Mouse (Mus musculus): ENCODE data around the gene Gm20388. TPM values are rescaled to one million over a fixed set of nuclear protein-coding genes. Genes with fewer than 3 reads are reported as not detected.

The Gm20388 gene
- total RNA-seq, 2 experiments from 2014 or later = 2.2 to 7.6 TPM

DNA sequence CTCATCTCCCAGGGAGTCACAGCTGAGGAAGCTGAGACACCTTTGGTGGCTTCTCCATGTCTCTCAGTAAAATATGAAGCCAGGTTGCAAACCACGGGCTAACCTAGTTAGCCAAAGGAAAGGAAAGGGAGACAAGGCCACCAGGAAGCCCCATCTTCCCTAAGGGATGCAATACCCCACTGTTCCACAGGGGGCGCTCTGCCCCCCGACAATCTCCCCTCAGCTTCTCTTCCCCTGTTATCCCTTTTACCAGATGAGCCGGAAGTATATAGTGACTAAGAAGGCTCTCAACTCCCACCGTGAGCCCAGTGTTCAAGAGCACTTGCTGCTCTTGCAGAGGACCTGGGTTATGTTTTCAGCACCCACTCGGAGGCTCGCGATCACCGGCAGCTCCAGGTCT is 1463.6 kb downstream of the Gm20388 start:
- TF ChIP-seq CTCF (conservative IDR thresholded peaks at IDR 0.05) = peak; percentile 74
- no peak for DNase-seq (ENCODE audit: low spot score in 2 of 2)
- H3K4me3 ChIP-seq = no peak overlapping the region
- H3K27ac ChIP-seq = no peak overlapping the region

DNA sequence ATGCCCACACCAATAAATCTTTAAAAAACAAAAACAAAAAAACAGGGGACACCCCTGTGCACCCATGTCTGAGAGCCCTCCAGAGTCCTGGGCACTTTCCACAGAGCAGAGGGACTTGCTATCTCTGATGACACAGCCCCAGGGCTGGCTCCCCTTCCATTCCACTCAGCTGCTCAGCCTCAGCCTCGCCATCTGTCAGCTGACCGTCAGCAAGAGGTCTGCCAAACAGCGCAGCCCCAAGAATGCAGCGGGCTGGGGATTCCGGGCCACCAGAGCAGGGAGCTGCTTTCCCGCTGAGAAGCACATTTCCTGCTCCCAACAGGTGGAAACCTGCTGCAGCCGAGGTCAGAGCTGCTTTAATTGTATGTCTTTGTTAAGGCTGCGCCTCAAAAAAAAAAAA is 1464.1 kb downstream of the Gm20388 start:
- no peak for DNase-seq (ENCODE audit: low spot score in 2 of 2)
- no peak overlapping the region for H3K27ac ChIP-seq
- no peak for TF ChIP-seq CTCF (conservative IDR thresholded peaks at IDR 0.05)
- no peak overlapping the region for H3K4me3 ChIP-seq

DNA sequence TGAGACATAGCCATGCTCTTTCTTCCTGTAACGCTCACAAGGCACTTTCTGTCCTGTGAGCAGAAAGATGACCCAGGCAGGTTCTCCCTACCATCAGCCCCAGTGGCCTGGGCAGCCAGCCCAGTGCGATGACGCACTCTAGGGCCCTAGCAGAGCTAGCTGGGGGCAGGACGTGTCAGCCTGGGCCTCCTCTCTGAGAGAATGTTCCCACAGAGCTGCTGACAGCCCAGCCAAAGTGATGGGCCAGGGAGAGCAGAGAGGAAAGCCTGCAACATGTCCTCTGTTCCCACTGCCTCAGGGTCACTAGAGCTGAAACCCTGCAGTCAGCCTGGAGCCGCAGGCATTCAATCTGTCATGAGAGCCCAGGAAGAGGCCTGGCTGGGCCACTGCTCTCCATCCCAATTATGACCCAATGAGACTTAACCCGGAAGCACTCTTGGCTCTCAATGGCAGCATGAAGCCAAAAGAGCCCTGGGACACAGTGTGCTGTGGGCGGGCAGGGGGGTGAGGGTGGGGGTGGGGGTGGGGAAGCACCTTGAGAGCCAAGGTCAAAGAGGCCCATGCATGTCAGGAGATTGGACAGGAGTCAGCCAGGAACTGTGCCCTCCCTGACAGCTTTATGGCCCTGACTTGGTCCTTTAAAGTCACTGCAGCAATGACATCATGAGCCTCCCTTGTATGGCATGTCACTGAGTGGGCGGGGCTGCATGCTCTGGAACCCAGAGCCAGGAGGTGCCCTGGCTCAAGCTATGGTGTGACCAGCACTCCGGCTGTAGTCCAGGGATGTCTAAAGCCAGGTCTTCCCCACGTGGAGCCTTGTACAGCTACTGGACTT is 1465.7 kb downstream of the Gm20388 start:
- no peak for TF ChIP-seq CTCF (conservative IDR thresholded peaks at IDR 0.05)
- Histone ChIP-seq H3K27ac (peak overlapping the region; percentile 14; the same call in 1 of the 2 replicates), H3K4me3 (no peak overlapping the region)
- DNase-seq (ENCODE audit: low spot score in 2 of 2) = peak in 1 of 2 experiments; percentile 29

DNA sequence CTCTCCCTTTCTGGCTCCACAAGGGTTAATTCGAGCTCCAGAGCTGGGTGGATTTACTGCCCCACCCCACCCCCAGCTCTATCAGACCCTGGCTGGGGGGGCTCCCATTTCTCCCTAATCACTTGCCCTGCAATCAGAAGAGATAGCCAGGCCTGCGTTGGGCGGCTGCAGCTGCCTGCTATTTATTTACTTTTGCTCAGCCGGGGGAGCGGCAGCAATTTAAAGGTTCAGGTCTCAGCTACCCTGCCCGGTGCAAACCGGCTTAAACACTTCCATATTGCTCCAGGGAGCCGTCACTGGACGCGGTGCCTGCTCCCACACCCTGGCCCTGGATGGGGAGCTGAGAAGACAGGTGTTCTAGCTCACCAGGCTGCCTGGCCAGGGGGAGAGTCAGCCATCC is 1467.0 kb downstream of the Gm20388 start:
- H3K4me3 ChIP-seq = no peak overlapping the region

DNA sequence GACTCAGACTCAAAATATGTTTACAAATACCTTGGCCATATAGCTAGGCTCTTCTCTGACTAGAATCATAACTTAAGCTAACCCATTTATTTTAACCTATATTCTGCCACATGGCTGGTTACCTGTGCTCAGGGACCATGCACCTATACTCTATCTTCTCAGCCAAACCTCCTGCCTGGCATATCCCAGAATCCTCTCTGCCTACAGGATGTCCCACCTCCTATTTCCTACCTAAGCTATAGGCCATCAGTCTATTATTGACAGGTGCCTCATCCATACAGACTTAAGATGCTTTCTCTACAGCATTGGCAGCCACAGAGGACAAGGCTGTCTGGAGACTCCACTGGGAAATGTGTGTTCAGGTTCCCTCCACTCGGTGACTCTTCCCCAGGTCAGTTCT is 1468.7 kb downstream of the Gm20388 start:
- no peak for DNase-seq (ENCODE audit: low spot score in 2 of 2)
- no peak overlapping the region for H3K4me3 ChIP-seq
- no peak for TF ChIP-seq CTCF (conservative IDR thresholded peaks at IDR 0.05)
- no peak overlapping the region for H3K27ac ChIP-seq

More for the DNA sequence above, 1467.0 kb downstream of the Gm20388 start:
- no peak overlapping the region for H3K27ac ChIP-seq
- TF ChIP-seq CTCF (conservative IDR thresholded peaks at IDR 0.05) = no peak
- no peak for DNase-seq (ENCODE audit: low spot score in 2 of 2)

DNA sequence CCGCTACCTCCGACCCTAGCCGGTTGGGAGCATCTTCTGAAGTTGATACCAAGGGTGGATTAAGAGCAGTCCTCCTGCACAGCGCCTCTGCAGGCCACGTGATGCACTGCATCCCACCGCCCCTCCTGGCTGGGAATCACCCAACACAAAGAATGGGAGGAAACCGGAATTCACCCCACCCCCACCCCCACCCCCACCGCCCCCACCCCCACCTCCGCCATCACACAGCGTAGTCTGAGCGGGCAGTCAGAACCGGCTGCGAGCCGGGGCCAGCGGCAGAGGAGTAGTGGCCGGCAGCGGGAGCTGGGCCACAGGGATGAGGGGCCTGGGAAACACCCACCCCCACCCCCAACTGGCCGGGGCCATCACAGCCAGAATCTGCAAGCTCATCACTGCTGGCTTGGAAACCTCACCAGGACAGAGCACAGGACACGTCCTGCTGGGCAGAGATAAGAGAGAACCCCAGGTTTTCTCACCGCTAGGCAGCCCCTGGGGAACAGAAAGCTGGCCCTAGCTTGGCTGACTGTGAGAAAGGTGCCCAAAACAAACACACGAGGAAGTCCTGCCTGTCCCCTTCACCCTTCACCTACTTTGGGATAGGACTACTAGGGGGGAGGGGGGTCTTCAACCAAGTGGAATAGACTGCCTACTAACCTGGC is 1472.1 kb downstream of the Gm20388 start:
- Histone ChIP-seq H3K4me3 (no peak overlapping the region), H3K27ac (no peak overlapping the region)
- peak; percentile 79 for TF ChIP-seq CTCF (conservative IDR thresholded peaks at IDR 0.05)
- peak in 1 of 2 experiments; percentile 67 for DNase-seq (ENCODE audit: low spot score in 2 of 2)

DNA sequence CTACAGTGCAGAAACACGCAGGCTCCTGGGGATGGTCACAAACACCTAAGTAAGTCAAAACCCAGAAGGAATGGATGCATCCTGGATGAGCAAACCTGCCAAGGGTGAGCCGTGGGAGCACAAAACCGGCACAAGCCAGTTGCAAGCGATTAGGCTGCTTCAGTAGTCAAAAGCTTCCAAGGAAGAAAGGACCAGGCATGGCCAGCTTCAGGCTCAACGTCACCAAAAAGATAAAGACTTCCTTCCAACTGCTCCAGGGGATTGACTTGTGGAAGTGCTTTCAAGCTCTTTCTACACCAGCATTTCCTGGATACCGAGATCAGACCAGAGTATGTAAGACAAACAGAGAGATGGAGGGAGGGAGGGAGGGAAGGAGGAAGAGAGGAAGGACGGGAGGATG is 1474.9 kb downstream of the Gm20388 start:
- Histone ChIP-seq H3K27ac (no peak overlapping the region), H3K4me3 (no peak overlapping the region)
- no peak for DNase-seq (ENCODE audit: low spot score in 2 of 2)
- no peak for TF ChIP-seq CTCF (conservative IDR thresholded peaks at IDR 0.05)

DNA sequence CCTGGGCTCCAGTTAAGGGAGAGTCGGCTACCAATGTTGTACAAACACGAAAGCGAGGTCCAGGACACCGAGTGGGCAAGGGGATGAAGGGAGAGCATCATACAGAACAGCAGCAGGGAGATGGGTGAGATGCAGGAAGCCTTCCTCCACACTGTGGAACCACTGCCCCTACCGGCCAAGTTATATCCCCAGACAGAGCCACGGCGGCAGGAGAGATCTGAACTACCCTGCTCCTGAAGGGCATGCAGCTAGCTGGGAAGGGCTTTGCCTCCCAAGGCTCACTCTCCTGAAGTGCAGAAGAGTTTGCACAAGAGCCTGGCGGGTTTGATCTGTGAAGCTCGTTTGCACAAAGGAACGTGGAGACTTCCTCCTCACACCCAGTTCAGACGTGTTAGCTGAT is 1480.0 kb downstream of the Gm20388 start:
- no peak overlapping the region for H3K4me3 ChIP-seq
- DNase-seq (ENCODE audit: low spot score in 2 of 2) = no peak
- TF ChIP-seq CTCF (conservative IDR thresholded peaks at IDR 0.05) = peak; percentile 73
- H3K27ac ChIP-seq = no peak overlapping the region

DNA sequence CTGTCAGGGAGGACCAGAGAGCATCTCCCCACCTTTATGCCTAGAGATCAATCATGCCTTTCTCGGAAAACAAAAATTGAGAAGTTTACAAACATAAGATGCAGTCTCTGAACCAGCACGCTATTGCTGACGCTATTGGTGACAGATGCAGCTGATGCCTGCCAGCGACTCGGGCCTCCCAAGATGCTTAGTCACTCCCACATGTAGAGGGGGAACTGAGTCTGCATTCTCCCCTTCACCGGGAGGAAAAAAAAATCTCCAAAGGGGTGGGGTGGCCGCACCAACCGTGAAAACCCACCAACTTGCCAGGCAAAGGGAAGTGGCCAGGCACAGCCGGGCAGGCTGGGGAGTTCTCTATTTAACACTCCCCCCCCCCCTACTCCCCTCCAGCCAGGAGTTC is 1480.6 kb downstream of the Gm20388 start:
- no peak for TF ChIP-seq CTCF (conservative IDR thresholded peaks at IDR 0.05)
- H3K4me3 ChIP-seq = no peak overlapping the region
- no peak for DNase-seq (ENCODE audit: low spot score in 2 of 2)
- H3K27ac ChIP-seq = no peak overlapping the region

DNA sequence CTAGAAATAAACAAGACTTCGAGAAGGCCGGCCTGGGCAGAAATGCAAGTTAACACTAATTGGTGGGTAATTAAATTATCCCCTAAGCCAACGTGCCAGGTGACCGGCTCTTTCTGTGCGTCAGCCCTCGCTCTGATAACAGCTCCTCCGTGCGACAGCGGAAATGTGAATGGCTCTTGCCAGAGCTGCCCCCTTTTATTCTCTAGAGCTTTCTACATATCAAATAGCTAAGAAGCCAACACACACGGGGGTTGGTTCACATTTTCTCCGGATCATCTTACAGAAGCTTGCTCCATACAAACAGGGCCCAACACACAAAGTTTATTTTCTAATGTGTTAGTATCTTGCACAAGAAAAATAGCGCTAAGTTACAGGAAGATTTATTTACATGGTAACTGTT is 1481.1 kb downstream of the Gm20388 start:
- Histone ChIP-seq H3K27ac (no peak overlapping the region), H3K4me3 (no peak overlapping the region)
- no peak for TF ChIP-seq CTCF (conservative IDR thresholded peaks at IDR 0.05)
- DNase-seq (ENCODE audit: low spot score in 2 of 2) = no peak

DNA sequence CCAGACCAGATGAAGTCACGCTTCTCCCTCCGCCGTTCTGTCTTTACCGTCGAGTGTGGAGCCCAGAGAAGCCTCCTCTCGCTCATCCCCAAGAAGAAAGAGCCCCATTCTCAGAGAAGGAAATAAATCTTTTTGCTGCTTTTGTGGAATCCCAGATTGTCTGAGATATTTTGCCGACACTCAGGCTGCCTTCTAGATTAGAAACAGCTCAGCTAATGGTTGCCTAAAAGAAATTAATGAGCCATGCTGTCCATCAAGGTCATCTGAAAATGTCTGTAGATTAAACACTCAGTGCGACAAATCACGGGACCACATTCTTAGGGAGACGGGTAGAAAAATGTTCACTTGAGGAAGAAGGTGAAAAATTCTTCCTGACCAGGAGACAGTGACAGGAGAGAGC is 1481.8 kb downstream of the Gm20388 start:
- H3K4me3 ChIP-seq = no peak overlapping the region
- H3K27ac ChIP-seq = no peak overlapping the region
- DNase-seq (ENCODE audit: low spot score in 2 of 2) = no peak
- TF ChIP-seq CTCF (conservative IDR thresholded peaks at IDR 0.05) = no peak

DNA sequence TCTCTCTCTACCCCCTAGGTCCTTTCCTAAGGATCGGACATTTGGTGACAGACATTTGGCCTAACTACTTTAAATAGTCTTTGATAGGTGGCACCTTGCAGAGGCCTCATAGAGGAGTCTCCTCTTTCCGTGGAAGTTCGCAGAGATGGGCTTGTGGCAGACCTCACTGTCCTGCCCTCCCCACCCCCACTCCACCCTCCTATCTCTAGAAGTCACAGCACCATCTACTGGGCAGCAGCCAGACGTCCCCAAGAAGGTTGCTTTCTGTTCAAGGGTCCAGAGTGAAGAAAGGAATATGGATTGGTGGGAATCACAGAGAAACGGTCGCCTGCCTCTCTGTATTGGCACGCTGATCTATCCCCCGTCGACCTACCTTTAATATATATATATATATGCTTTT is 1482.5 kb downstream of the Gm20388 start:
- H3K4me3 ChIP-seq = no peak overlapping the region
- H3K27ac ChIP-seq = no peak overlapping the region
- peak; percentile 75 for TF ChIP-seq CTCF (conservative IDR thresholded peaks at IDR 0.05)
- DNase-seq (ENCODE audit: low spot score in 2 of 2) = peak in 1 of 2 experiments; percentile 29

DNA sequence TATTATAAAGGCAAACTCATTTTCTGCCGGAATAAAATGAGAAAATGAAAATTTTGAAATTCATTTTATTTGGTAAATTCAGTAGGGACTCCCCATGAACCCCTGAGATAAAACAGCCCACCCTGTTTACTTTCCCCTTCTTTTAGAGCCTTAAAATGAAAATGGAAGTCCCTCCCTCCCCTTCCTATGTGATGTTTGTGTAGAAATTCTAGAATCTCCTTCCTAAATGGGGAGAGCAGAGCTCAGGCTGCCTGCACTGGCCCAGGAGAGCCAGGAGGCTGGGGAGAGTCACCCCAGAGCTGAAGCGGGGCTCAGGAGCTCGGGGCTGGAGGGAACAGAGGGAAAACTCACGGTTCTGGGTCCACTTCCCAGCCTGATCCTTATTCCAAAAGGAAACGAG is 1484.0 kb downstream of the Gm20388 start:
- DNase-seq (ENCODE audit: low spot score in 2 of 2) = no peak
- TF ChIP-seq CTCF (conservative IDR thresholded peaks at IDR 0.05) = no peak
- H3K4me3 ChIP-seq = no peak overlapping the region
- no peak overlapping the region for H3K27ac ChIP-seq

DNA sequence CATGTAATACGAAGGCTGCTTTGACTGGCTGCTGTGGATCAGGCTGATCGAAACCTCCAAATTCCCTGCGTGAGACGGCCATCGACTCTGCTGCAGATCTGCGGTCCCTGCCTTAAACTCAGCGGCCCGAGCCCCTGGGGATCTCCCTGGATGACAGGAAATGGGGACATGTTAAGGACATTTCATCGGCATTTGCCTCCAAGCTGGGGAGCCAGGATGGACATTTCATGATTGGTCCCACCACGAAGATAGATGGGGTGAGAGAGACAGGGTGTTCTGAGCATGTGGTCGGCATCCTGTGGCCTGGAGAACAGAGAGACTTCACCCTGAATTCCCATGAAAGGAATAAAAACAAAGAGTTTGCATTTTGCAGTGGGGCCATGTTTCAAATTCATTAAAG is 1484.7 kb downstream of the Gm20388 start:
- no peak for TF ChIP-seq CTCF (conservative IDR thresholded peaks at IDR 0.05)
- no peak overlapping the region for H3K4me3 ChIP-seq
- DNase-seq (ENCODE audit: low spot score in 2 of 2) = no peak
- no peak overlapping the region for H3K27ac ChIP-seq
